Mouse (Mus musculus) telencephalon, adult 2 months (tissue): ENCODE results near the gene Il23a.
A peak's percentile ranks its signal among the peaks of the same experiment; 100 is the strongest.
"Not testable (repeated sequence)": the region's sequence is repeated elsewhere in the genome, so short reads cannot be mapped to it uniquely, and the experiment has no call there.

ENCODE experiments used
- DNase-seq: peaks from one replicate; pipeline ENCODE4 v3.0.0-alpha.2; 2011; ENCODE audit warnings: low read depth, low spot score

The Il23a gene

DNA sequence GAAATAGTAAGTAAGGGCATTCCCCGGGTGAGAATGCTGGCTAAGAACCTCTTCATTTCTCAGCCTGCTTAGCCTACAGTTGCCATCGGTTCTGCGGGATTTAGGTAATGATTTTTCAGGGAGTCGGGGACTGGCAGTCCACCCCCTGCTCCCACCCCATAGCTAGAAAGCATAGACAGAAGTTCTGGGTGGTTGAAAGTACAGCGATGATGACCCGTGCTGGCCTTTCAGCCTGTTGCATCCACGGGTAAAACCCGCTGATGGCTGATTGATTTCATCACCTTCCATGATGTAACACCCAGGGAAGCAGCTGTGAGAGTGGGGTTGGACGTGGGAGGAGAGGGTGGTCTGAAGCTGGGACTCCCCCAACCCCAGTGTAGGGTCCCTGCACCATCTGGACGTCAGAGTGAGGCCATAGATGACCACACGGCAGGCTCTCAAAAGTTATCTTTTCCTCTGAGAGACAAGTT, at the start of gene Il23a:
Gene Il23a (minus strand): TSS at position 51 of the 470 bp plus-strand sequence.
- DNase-seq = no peak

DNA sequence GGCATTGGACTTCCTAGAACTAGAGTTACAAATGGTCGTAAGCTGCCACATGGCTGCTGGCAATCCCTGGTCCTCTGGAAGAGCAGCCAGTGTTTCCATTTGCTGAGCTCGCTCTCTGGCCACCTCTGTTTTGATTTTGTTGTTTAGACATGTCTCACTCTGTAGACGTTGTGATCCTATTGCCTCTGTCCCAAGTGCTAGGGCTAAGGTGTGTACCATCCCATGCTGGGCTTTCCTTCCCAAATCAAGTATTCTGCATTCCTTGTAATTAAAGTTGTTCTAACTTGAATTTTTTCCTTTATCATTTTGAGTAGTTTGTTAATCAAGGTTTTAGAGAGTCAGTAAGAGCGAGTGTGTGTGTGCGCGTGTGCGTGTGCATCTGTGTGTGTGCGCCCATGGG, 49.0 kb upstream of the Il23a start:
- DNase-seq = no peak

DNA sequence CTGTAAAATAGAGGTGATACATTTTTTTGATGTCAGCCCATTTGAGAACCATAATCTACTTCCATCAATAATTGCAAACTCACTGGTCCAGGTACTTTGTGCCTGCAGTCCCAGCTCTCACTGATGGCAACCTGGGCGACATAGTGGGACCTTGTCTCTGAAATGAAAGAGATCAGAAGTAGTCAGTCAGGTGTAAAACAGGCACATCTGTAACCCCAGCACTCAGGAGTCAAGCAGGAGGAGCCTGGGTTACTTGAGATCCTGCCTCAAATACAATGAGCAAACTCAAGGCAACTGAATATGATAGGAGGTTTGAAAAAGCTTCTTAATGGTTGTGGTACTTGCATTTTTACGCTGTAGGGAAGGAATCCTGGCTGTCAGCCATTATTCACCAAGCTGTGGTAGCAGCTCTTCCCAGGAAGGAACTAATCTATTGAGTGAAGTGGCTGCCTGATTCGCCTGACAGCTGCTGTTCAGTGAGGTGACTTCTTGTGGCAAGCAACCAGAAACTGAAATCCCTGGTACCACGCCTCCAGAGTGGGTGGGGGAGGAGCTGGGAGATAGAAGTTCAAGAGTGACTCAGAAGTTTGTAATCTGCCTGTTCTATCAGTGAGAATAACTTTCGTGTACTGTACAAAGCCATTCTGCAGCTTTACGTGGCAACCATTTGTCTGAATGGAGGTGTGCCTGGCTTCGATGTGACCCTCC, 46.2 kb upstream of the Il23a start:
- peak; percentile 79 for DNase-seq

DNA sequence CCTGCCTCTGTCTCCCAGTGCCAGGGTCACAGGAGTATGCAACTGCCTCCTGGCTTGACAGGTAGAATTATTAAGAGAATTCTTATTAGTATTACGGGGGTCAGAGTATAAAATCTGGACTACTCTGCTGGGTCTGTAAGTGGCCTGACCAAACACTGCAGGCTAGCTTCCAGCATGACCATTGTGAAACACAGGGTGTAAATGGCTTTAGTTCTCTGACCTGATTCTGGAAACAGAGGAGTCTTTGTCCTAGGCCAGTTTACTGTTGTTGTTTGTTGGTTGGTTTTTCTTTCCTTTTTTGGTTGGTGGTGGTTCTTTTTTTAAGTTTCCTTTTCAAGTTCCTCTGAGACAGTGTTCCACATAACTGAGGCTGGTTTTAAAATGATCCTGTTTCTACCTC, 44.9 kb upstream of the Il23a start:
- DNase-seq = no peak

DNA sequence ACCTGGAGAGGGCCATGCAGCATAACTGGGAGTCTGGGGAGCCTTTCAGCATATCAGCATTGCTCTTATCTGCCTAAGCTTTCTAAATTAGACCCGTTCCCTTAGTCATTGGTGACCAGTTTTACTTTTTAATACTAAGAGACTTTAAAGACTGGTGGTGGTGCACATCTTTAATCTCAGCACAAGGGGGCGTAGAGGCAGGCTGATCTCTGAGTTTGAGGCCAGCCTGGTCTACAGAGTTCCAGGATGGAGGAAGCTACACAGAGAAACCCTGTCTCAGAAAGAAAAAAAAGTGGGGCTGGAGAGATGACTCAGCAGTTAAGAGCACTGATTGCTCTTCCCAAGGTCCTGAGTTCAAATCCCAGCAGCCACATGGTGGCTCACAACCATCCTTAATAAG, 41.7 kb upstream of the Il23a start:
- no peak for DNase-seq

DNA sequence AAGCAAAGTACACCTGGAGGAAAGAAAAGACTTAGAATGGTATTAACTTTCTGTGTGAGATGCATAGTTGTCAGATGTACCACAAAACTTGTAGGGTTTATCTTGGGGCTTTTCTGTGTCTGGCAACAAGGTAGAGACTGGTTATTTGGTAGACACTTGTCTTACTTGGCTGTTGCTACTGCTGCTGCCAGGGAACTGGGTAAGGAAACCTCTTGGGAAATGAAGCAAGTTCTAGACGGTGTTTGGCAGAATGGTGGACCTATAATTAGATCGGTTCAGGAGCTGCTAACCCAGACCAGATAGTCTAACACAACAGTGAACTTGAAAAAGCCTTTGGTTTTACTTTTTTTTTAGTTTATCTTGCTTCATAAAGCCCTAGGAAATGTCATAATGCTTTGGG, 40.4 kb upstream of the Il23a start:
- DNase-seq = no peak

DNA sequence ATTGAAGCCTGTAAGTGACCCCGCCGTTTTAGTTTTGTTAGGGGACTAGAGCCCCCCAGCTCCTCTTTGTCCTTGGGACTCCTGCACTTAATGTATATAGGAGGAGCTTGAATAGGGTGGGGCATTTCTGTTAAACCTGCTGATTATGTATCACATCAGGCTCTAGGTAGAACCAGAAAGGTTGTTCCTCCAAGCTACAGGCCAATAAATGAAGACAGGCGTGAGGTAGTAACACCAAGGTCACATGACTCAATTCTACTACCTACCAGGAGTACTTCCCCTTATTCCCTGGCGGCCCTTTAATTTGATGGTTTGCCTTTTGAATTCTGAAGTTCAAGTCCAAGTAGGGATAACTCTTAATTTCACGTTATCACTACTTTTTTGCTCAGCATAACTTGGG, 39.9 kb upstream of the Il23a start:
- DNase-seq = no peak

DNA sequence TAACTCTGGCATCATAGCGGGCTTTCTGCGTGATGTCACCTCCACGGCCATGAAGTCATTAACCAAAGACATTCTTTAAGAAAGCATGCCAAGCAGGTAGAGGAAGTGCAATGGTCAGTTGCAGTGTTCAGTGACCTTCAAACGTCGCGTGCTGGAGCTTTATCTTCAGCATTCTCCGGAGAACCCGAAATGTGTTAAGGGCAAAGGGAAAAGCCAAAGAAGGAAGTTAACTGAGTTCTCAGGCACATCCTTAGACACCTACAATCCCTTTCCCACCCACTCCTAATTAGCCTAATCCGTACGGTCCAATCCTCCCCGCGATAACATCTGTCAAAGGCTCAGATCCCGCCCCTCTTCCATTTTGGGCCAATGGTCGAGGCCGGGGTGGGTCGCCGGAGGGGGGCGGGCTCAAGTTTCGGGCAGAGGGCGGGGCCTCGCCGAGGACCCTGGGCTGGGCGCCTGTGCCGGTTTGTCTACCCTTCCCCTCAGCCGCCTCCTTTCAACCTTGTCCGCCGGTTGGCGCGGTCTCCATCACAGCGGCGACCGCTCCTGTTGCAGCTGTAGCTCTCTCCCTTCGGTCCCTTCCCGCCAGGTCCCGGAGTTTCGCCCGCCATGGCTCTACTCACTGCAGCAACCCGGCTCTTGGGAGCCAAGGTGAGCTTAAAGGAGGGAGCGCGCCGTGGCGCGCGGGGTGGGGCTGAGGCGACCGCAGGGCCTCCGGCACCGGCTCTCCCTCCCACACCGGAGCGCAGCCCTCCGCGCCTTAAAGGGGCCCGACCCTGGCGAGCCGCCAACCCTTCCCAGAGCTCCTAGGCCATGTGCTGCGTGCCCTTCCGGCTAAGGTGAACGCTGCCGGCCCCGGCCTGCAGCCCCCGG, 39.0 kb upstream of the Il23a start, which contains the start of gene Cs:
Gene Cs (plus strand): TSS at position 429 of the 876 bp plus-strand sequence.
- DNase-seq = peak; percentile 98

DNA sequence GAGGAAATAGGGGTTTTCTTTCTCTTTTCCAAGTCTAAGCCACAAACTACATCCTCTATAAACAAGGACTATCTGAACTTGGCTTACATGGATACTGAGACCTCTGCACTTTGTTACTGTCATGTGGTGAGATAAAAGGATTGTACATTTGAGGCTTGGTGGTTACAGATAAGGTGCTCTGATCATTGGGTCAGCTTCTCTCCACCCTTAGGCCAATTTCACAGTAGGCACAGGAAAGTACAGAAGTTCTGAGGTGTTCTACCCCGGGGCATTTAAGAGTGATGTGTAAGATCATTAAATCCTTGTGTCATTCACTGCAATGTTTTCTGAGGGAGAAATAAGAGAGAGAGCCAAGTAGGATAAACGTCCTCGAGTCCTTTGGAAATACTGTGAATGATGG, 38.0 kb upstream of the Il23a start:
- no peak for DNase-seq

DNA sequence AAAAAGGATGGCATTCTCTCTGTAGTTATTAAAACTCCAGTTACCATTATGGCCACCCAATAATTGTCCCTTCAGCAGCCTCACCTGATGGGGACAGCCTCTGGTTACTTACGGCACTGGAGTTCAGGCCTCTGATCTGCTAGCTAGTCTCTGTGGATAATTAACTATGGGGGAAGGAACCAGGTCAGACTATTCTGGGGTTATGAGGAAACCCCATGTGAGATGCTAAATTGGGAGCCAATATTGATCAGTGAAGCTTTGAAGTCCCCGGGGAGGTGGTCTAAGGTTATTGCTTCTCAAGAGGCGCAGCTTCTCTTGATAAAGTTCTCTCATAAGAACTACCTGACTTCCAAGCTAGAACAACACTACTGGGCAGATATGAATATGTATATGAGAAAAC, 37.6 kb upstream of the Il23a start:
- no peak for DNase-seq

DNA sequence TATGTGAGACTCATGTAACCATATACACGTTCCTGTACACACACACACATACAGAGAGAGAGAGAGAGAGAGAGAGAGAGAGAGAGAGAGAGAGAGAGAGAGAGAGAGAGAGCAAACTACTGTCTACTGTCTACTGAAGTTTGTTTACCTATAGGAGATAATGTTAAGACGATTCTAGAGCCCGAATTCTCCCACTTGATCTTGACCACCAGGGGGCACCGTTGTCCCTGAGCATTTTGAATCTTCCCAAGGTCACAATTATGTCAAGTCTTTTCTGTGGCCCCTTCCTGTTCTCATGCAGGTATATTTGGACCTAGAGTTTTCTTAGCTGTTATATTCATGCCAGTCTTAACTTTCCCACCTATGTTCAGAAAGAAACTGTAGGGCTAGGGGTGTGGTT, 37.0 kb upstream of the Il23a start:
- peak; percentile 39 for DNase-seq

DNA sequence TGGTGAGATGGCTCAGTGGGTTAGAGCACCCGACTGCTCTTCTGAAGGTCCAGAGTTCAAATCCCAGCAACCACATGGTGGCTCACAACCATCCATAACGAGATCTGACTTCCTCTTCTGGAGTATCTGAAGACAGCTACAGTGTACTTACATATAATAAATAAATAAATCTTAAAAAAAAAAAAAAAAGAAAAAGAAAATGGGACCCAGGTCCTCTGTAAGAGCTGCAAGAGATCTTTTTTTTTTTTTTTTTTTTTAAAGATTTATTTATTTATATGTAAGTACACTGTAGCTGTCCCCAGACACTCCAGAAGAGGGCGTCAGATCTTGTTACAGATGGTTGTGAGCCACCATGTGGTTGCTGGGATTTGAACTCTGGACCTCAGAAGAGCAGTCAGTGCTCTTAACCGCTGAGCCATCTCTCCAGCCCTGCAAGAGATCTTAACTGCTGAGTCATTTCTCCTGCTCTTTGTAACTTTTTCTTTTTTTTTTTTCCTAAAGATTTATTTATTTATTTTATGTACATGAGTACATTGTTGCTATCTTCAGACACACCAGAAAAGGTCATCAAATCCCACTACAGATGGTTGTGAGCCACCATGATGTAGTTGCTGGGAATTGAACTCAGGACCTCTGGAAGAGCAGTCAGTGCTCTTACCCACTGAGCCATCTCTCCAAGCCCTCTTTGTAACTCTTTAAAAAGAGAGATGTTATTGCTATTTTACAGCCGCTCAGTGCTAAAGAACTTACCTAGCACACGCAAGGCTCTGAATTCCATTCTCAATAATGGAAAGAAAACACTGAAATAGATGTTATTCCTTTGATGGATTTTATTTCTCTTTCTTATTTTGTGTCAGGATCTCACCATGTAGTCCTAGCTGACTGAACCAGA, 34.1 kb upstream of the Il23a start:
- DNase-seq = not testable (repeated sequence)

DNA sequence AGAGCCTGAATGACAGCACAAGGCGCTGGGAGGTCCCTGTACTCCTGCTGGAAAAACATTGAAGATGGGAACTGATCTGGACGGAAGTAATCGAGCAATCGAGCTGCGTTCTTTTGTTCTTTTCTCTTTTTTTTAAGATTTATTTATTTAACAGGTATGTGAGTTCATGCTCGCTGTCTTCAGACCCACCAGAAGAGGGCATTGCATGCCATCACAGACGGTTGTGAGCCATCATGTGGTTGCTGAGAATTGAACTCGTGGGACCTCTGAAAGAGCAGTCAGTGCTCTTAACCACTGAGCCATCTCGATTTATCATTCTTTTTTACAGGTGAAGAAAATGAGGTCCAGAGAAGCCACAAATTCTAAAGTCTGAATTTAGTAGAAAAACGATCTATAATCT, 29.1 kb upstream of the Il23a start:
- no peak for DNase-seq

DNA sequence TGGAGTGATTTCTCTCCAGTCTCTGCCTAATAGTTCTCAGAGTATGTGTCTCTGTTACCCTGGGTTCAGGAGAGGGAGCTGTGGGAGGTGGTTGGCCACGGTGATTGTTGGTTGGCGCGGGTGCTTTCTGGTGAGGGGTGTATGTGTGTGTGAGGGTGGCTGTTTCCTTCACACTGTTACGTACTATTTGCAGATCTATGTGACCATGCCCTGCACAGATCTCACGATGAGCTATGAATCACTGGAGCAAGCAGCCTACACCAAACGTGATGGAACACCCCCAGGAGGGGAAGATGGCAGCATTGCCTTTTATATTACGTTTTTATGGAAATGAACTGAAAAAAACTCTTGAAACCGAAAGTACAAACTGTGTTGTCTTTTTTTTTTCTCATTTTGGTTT, 28.3 kb upstream of the Il23a start:
- peak; percentile 43 for DNase-seq

DNA sequence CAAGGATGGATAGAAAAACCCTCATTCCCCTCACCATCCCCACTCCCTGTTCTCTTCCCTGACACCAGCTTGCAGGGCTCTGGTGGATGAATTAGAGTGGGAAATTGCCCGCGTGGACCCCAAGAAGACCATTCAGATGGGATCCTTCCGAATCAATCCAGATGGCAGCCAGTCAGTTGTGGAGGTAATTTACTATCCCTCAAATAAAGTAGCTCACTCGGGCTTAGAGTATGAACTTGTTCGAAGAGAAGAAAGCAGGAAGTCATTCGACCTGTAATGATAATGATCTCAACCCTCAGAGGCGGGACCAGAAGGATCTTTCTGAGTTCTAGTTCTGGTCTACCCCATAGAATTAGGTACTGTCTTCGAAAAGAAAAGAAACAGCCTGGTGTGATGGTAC, 25.0 kb upstream of the Il23a start:
- no peak for DNase-seq

DNA sequence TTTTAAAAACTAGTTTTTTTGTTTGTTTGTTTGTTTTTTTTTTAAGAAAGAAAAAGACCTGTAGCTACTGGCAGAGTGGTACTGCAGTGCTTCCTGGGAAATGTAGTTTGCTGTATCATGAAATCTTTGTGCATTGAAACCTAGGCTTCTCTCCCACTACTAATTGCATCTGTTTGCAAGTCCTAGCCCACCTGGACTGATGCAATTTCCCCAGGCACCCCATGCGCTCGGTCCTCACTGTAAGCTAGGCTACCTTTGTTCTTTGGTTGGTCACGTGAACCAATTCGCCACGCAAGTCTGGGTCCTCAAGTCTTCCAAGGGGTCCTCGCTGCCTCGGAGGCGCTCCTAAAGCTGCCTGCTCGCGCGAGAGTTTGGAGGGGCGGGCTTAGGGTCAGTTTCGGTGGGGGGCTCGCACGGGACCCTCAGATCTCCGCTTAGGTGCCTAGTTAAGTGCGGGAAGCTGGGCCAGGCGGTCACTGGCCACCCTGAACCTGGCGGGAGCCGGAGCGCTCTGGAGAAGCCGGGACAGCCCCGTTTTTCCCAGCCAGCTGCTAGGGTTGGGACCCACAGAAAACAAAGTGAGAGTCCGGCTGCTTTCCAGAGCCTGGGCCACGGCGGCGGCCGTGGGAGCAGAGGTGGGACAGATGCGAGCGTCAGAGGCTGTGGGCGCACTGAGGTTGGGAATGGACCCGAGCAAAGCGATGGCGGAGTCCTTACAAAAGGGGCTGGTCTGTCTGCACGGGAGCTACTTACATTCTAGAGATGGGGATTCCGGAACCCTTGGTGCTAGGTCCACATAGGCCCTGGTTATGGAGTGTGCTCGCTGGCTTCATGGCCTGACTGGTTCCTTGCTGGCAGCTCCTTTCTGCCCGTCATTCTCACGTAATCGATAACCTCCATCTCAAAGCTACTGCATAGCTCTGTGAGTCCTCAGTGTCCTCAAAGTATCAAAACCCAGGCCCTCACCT, 23.9 kb upstream of the Il23a start, which contains the start of gene Cnpy2:
Gene Cnpy2 (plus strand): TSS at position 319 of the 968 bp plus-strand sequence.
- peak; percentile 82 for DNase-seq

DNA sequence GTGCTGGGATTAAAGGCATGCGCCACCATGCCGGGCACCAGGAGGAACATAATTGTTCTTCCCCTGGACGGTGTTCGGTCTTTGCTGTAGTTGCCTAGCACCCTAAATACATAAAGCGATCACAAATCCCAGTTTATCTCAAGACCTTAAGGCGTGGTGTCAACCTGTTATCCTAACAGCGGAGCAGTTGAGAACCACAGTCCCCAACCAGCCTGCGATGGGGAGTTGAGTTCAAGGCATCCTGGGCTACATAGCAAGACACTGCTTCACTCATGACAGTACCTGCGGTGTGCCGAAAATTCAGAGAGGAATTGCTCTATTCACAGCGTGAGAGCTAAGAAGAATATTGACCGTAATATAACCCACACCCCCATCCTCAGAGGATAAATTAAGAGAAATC, 23.1 kb upstream of the Il23a start:
- DNase-seq = no peak

DNA sequence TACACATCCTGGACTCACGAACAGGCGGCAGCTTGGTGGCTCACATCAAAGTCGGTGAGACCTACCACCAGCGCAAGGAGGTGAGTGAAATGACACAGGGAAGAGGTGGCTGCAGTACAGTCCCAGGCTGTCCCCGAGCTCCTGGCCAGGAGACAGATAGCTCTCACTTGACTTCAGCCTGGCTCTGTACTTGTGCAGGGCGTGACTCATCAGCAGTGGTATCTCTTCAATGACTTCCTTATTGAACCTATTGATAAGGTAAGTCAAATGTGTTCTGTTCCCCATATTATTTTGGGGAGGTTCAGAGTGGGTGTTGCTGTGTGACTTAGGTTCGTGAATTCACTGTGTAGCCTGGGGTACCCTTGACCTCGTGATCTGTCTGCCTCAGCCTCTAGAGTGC, 17.0 kb upstream of the Il23a start:
- DNase-seq = no peak

DNA sequence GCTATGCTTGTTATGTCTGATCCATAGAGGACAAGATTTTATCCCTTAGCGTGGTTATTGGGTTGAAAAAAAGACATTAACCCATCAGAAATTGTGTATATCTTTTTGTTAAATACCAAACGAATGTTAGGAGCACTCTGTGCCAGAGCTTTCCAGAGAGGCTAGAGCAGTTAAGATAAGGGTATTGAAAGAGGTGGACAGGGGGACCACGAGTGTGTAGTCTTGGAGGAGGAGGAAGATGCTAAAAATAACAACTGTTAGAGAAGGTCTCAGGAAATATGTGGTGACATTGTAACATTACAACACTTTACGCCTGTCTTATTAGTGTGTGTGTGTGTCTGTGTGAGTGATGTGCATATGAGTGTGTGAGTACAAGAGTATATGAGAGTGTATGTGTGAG, 12.3 kb upstream of the Il23a start:
- DNase-seq = no peak

DNA sequence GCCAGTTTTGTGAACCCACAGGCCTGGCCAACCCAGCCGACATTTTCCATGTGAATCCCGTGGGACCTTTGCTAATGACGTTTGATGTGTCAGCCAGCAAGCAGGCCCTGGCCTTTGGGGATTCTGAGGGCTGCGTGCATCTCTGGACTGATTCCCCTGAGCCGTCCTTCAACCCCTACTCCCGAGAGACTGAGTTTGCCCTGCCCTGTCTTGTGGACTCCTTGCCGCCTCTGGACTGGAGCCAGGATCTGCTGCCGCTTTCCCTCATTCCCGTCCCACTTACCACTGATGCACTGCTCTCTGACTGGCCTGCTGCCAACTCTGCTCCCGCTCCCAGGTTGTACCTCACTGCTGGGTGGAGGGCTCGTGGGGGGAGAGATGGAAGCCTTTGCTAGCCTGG, 11.6 kb upstream of the Il23a start:
- DNase-seq = no peak

DNA sequence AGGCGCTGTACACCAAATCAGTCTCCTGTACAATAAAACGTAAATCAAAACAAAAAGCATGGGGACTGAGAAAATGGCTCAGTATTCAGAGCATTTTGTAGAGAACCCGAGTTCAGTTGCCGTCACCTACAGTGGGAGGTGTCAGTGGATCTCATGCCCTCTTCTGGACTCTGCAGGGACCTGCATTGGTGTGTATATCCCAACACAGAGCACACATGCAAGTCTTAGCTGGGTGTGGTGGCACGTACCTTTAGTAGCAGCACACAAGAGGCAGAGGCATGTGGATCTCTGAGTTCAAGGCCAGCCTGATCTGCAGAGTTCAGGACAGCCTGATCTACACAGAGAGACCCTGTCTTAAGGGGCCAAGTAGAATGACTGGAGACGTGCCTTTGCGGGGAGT, 11.1 kb upstream of the Il23a start:
- DNase-seq = no peak
